ENCODE assay signal across 29 mouse cellular contexts in genomic region chr10:58972115-58972514, GRCm38 (mm10).
DNase-seq lines count a peak whose midpoint lies in the region; ATAC-seq and TF ChIP-seq lines count a peak whose summit lies in the region.
"Had no signal": no experiment of that assay in that cellular context is flagged by ENCODE, and none has a peak within 500 bp of the region (broad histone marks: within the 10 kb centered on the region; RNA-seq: fewer than 3 reads in every experiment).

No protein-coding gene starts in this region.

- 0 out of 2 replicates have a peak, but pooled peaks cover 4% of the 10 kb centered on the region for H3K4me1 ChIP-seq in lung, adult 2 months (ENCODE audit: control insufficient read depth, insufficient read depth, low read length)
- peaks cover 26% of the 10 kb centered on the region for H3K4me1 ChIP-seq in lung, embryonic 15.5 days
- H3K4me1 ChIP-seq: embryonic facial prominence, embryonic 10.5 days; embryonic facial prominence, embryonic 13.5 days; forebrain, embryonic 12.5 days; heart, embryonic 12.5 days; heart, embryonic 15.5 days; hindbrain, embryonic 10.5 days; hindbrain, embryonic 13.5 days had no signal

- H3K4me2 ChIP-seq in lung, embryonic 15.5 days: no peak overlapping the region
- H3K4me2 ChIP-seq: embryonic facial prominence, embryonic 13.5 days; forebrain, embryonic 12.5 days; forebrain, embryonic 15.5 days; heart, embryonic 12.5 days; heart, embryonic 15.5 days; hindbrain, embryonic 13.5 days had no signal

- DNase-seq in lung, adult 2 months: peak; percentile 48
- peak; percentile 61 for DNase-seq in lung, postnatal 10 days
- DNase-seq in lung, postnatal 36 days: peak; percentile 82
- no peak for DNase-seq in neural tube, embryonic 10.5 days (ENCODE audit: extremely low spot score, low spot score)
- no peak for DNase-seq in frontal cortex, postnatal 14 days (ENCODE audit: low spot score in 2 of 2)
- DNase-seq in right cerebral cortex, adult 18-20 months: no peak
- DNase-seq in adrenal gland, adult (ENCODE audit: inconsistent age in 2 of 2, low spot score in 1 of 2): no peak
- DNase-seq: adrenal gland, adult 2 months; adrenal gland, postnatal 14 days; cerebellum, adult 11 months; cerebellum, adult 2 months; cerebellum, adult 9-11 months; cerebellum, postnatal 25 days; gastrocnemius, postnatal 10 days; gastrocnemius, postnatal 36 days; heart, postnatal 10 days; heart, postnatal 36 days had no signal

- peak overlapping the region; percentile 79 for H3K27ac ChIP-seq in lung, embryonic 15.5 days
- H3K27ac ChIP-seq: embryonic facial prominence, embryonic 10.5 days; embryonic facial prominence, embryonic 13.5 days; forebrain, embryonic 12.5 days; forebrain, embryonic 15.5 days; heart, embryonic 15.5 days; hindbrain, embryonic 10.5 days; hindbrain, embryonic 13.5 days had no signal

- WGBS in lung, adult 2 months: 59% methylated on average over 1 of the region's 1 CpGs
- 61% methylated on average over 1 of the region's 1 CpGs for WGBS in lung, embryonic 15.5 days

- H3K9ac ChIP-seq in lung, embryonic 15.5 days: no peak overlapping the region
- H3K9ac ChIP-seq: embryonic facial prominence, embryonic 13.5 days; forebrain, embryonic 12.5 days; forebrain, embryonic 15.5 days; heart, embryonic 12.5 days; heart, embryonic 15.5 days; hindbrain, embryonic 13.5 days had no signal

- no peak for TF ChIP-seq POLR2A in lung, adult 2 months (IDR thresholded peaks at IDR 0.05; ENCODE audit: borderline replicate concordance, extremely low read depth, low read depth, low read length)

- TF ChIP-seq CTCF in lung, adult 2 months (IDR thresholded peaks at IDR 0.05; ENCODE audit: insufficient read depth, low read length): no peak

- H3K9me3 ChIP-seq in lung, embryonic 15.5 days: no peaks in the 10 kb centered on the region
- H3K9me3 ChIP-seq: embryonic facial prominence, embryonic 10.5 days; embryonic facial prominence, embryonic 13.5 days; heart, embryonic 15.5 days; hindbrain, embryonic 10.5 days; hindbrain, embryonic 13.5 days had no signal

- peak; percentile 79 for ATAC-seq in lung, embryonic 15.5 days (ENCODE audit: borderline replicate concordance, extremely low read depth, low FRiP score, low TSS enrichment)
- ATAC-seq: CD4-positive, CD25-positive, alpha-beta regulatory T cell, adult 4 months; forebrain, embryonic 15.5 days; hindbrain, embryonic 16.5 days had no signal

- no peaks in the 10 kb centered on the region for H3K36me3 ChIP-seq in lung, embryonic 15.5 days
- H3K36me3 ChIP-seq: embryonic facial prominence, embryonic 10.5 days; embryonic facial prominence, embryonic 13.5 days; forebrain, embryonic 12.5 days; forebrain, embryonic 15.5 days; heart, embryonic 12.5 days; heart, embryonic 15.5 days; hindbrain, embryonic 10.5 days; hindbrain, embryonic 13.5 days had no signal

- H3K27me3 ChIP-seq in lung, embryonic 15.5 days: no peaks in the 10 kb centered on the region
- H3K27me3 ChIP-seq: embryonic facial prominence, embryonic 13.5 days; forebrain, embryonic 12.5 days; forebrain, embryonic 15.5 days; heart, embryonic 12.5 days; heart, embryonic 15.5 days; hindbrain, embryonic 13.5 days had no signal

- no peak overlapping the region for H3K4me3 ChIP-seq in lung, adult 2 months (replicated peaks; ENCODE audit: extremely low read depth, low read depth, low read length)
- H3K4me3 ChIP-seq in lung, embryonic 15.5 days: no peak overlapping the region
- H3K4me3 ChIP-seq: embryonic facial prominence, embryonic 10.5 days; embryonic facial prominence, embryonic 13.5 days; erythroblast, embryonic 14.5 days; forebrain, embryonic 12.5 days; forebrain, embryonic 15.5 days; heart, embryonic 12.5 days; heart, embryonic 15.5 days; hindbrain, embryonic 10.5 days; hindbrain, embryonic 13.5 days had no signal

Comparison
In these comparisons a context has a peak if more than half of its experiments do, and no peak if none do; other contexts are left out.
1. DNase-seq: peak in lung, adult 2 months (single experiment), lung, postnatal 10 days (single experiment) and lung, postnatal 36 days (single experiment); none in neural tube, embryonic 10.5 days (single experiment), frontal cortex, postnatal 14 days (0 of 2), right cerebral cortex, adult 18-20 months (single experiment) and adrenal gland, adult (0 of 2).